Mouse (Mus musculus) liver, embryonic 15.5 days (tissue): ENCODE measurements around the gene Pdilt. TPM values are rescaled to one million over a fixed set of nuclear protein-coding genes. Genes with fewer than 3 reads are reported as not detected.

Experiments used
- ATAC-seq: fragments of 200-750 bp; cut with Nextera tagmentation; 2 replicates; pipeline ENCODE4 v1.8.0; 2017; ENCODE audit warnings: moderate number of reproducible peaks, mild to moderate bottlenecking, moderate library complexity; ENCODE audit not compliant: insufficient read depth
- H3K27ac ChIP-seq: fragments of 300-500 bp; sonication (generic); replicated peaks from 2 replicates; pipeline ENCODE4 v1.5.1; 2015; ENCODE audit warnings: mild to moderate bottlenecking, inconsistent platforms
- H3K27me3 ChIP-seq: fragments of 300-500 bp; sonication (generic); 2 replicates; pipeline ENCODE4 v1.6.1; 2015; ENCODE audit warnings: mild to moderate bottlenecking, inconsistent platforms
- H3K36me3 ChIP-seq: fragments of 300-500 bp; sonication (generic); replicated peaks from 2 replicates; pipeline ENCODE4 v1.6.1; 2015; ENCODE audit warnings: moderate library complexity, mild to moderate bottlenecking, inconsistent platforms
- H3K4me1 ChIP-seq: fragments of 300-500 bp; sonication (generic); replicated peaks from 2 replicates; pipeline ENCODE4 v1.6.1; 2015; ENCODE audit warnings: inconsistent platforms
- H3K4me2 ChIP-seq: fragments of 300-500 bp; sonication (generic); 2 replicates; pipeline ENCODE4 v1.6.1; 2015; ENCODE audit warnings: moderate library complexity, mild to moderate bottlenecking, inconsistent platforms
- H3K4me3 ChIP-seq: fragments of 300-500 bp; sonication (generic); replicated peaks from 2 replicates; pipeline ENCODE4 v1.5.1; 2015; ENCODE audit warnings: mild to moderate bottlenecking, inconsistent platforms
- H3K9ac ChIP-seq: fragments of 300-500 bp; sonication (generic); 2 replicates; pipeline ENCODE4 v1.6.1; 2015; ENCODE audit warnings: moderate library complexity, mild to moderate bottlenecking, inconsistent platforms
- H3K9me3 ChIP-seq: fragments of 300-500 bp; sonication (generic); replicated peaks from 2 replicates; pipeline ENCODE4 v1.6.1; 2016; ENCODE audit warnings: inconsistent platforms
- WGBS: fragments of 180-500 bp; shearing (Covaris S2); methylation state at CpG from one replicate; pipeline ENCODE4 v1.1.7; 2015; ENCODE audit warnings: mixed read lengths; ENCODE audit not compliant: insufficient replicate concordance; 5-methylcytosine and 5-hydroxymethylcytosine counted together
- polyA plus RNA-seq: library from polyadenylated mRNA; unstranded; fragments of >200 nt; fragmentation: Nextera tagmentation; extraction: Ambion mirVana; gene quantifications from 2 replicates; pipeline ENCODE4 v1.2.1, GENCODE M21; 2015

Pdilt gene
- polyA plus RNA-seq, 1 experiment from 2014 or later = not detected

DNA sequence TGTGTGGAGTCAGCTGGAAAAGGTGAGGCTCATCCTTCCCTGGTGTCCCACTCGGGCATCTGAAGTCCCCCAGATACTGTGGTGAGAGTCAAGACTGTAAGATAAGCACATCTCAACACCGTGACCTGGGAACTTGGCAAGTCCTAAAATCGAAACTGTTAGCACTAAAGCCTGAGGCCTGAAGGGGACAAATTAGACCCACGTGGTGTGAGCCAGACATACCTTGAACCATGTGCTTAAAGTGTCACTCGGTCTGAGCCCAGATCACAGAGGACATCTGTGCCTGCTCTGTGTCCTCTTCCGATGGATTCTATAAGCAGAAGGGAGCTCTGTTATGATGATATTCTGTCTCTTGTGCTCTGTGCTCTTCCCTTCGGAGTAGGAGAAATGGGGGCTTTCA lies 5.3 kb upstream of the Pdilt start:
- 52% methylated on average over 7 of the region's 7 CpGs for WGBS
- Histone ChIP-seq H3K27ac (no peak overlapping the region), H3K36me3 (no peaks in the 10 kb centered on the region), H3K27me3 (no peaks in the 10 kb centered on the region), H3K9ac (no peak overlapping the region), H3K9me3 (no peaks in the 10 kb centered on the region), H3K4me1 (peaks cover 5% of the 10 kb centered on the region), H3K4me3 (no peak overlapping the region), H3K4me2 (no peak overlapping the region)
- ATAC-seq = no peak

DNA sequence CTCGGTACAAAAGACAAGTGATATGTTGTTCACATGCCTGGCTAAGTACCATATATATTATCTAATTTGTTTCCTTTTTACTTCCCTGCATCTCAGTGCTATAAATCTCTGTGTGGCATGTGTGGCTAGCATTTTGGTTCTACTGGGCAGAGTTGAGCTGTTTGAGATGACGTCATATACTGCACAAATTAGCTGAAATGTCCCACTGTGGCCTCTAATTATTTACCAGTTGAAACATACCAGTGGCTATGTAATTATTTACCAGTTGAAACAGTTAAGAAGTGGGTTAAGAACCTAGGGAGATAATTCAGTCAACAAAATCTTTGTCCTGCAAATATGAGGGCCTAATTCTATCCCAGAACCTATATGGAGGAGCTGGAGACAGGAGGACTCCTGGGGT lies 4.3 kb upstream of the Pdilt start:
- 53% methylated on average over 2 of the region's 2 CpGs for WGBS
- no peak overlapping the region for H3K27ac ChIP-seq
- no peaks in the 10 kb centered on the region for H3K27me3 ChIP-seq
- H3K9me3 ChIP-seq = no peaks in the 10 kb centered on the region
- no peak overlapping the region for H3K9ac ChIP-seq
- H3K4me1 ChIP-seq = peaks cover 5% of the 10 kb centered on the region
- no peaks in the 10 kb centered on the region for H3K36me3 ChIP-seq
- no peak overlapping the region for H3K4me3 ChIP-seq
- no peak for ATAC-seq
- H3K4me2 ChIP-seq = no peak overlapping the region

DNA sequence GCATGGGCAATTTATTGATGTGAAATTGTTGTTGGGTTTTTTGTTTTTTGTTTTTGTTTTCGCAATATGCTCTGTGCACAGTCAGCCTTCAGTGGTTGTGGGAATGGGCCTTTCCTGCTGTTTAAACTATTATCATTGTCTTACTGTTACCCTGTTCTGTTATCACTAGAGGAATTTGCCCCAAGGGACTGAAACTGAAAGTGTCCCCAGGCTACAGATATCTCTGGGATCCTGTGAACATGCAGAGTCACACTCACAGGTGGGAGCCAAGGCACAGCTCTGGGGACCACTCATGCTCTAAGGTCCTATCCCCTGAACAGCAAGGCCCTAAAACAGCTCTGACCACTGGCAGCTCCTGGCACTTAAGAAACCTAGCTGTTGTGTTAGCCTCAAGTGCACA lies 3.8 kb upstream of the Pdilt start:
- Histone ChIP-seq H3K27me3 (no peaks in the 10 kb centered on the region), H3K4me2 (no peak overlapping the region), H3K9ac (no peak overlapping the region), H3K4me3 (no peak overlapping the region), H3K36me3 (no peaks in the 10 kb centered on the region), H3K27ac (no peak overlapping the region), H3K9me3 (no peaks in the 10 kb centered on the region), H3K4me1 (peaks cover 5% of the 10 kb centered on the region)
- no peak for ATAC-seq
- 55% methylated on average over 1 of the region's 1 CpGs for WGBS

DNA sequence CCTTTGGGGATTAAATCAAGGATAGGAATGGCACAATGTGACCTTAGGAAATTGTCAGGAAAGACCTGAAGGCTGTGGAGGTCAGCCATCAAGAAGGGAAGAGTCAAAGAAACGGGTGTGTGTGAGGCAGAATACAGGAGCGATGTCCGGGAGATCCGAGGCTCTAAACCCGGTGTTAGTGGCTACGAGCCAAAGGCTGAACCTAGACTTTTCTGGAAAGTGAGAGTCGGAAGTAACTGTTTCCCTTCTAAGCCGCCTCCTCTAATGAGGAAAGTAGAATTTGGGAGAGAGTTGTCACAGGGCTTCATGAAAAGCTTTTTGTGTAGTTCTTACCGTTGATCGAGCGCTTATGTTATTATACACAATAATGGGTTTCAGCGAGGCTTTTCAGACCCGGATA lies 3.2 kb upstream of the Pdilt start:
- ATAC-seq = no peak
- WGBS = 71% methylated on average over 13 of the region's 13 CpGs
- H3K4me2 ChIP-seq = no peak overlapping the region
- no peak overlapping the region for H3K27ac ChIP-seq
- peaks cover 5% of the 10 kb centered on the region for H3K4me1 ChIP-seq
- no peaks in the 10 kb centered on the region for H3K9me3 ChIP-seq
- H3K4me3 ChIP-seq = no peak overlapping the region
- no peaks in the 10 kb centered on the region for H3K27me3 ChIP-seq
- no peaks in the 10 kb centered on the region for H3K36me3 ChIP-seq
- H3K9ac ChIP-seq = no peak overlapping the region

DNA sequence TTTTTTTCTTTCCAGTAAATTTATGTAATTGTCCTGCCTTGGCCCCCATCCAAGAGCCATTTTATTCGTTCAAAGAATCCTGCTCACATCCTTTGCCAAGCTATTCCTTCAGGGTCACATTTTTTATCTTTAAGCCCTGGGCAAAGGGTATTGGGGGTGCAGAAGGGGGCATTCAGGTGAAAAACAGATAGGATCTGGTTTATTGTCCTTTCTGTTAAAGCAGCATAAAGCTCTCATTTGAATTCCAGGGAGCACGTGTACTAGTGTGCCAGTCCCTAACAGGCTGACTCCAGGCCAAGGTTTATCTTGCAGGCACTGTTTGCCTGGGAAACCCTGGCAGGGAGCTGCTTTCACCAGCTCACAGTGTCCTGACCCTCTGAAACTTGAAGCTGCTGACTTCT lies 2.6 kb upstream of the Pdilt start:
- ATAC-seq = no peak
- Histone ChIP-seq H3K4me1 (peaks cover 5% of the 10 kb centered on the region), H3K9ac (no peak overlapping the region), H3K4me2 (no peak overlapping the region), H3K27me3 (no peaks in the 10 kb centered on the region), H3K27ac (no peak overlapping the region), H3K36me3 (no peaks in the 10 kb centered on the region), H3K9me3 (no peaks in the 10 kb centered on the region), H3K4me3 (no peak overlapping the region)
- 36% methylated on average over 2 of the region's 2 CpGs for WGBS

DNA sequence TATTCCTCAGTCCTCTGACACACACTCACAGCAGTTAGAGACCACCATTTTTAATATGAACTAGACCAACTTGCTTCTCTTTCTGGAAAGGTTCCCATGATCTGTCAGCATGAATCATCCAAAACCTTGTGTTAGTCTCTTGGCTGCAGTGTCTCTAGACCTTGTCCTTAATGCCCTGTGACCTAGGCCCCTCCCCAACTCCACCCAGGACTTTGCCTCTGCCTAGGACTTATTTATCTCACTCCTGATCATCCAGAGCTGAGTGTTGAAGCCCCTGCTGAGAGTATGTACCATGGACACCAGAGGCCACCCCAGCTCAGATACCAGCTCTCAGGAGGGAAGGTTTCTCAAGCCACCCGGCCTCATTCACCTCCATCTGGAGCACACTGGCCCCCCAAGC lies 904 bp downstream of the Pdilt start:
- Histone ChIP-seq H3K9ac (no peak overlapping the region), H3K9me3 (no peaks in the 10 kb centered on the region), H3K36me3 (no peaks in the 10 kb centered on the region), H3K4me1 (peaks cover 3% of the 10 kb centered on the region), H3K27me3 (no peaks in the 10 kb centered on the region), H3K27ac (no peak overlapping the region), H3K4me3 (no peak overlapping the region), H3K4me2 (no peak overlapping the region)
- no peak for ATAC-seq
- 65% methylated on average over 1 of the region's 1 CpGs for WGBS

DNA sequence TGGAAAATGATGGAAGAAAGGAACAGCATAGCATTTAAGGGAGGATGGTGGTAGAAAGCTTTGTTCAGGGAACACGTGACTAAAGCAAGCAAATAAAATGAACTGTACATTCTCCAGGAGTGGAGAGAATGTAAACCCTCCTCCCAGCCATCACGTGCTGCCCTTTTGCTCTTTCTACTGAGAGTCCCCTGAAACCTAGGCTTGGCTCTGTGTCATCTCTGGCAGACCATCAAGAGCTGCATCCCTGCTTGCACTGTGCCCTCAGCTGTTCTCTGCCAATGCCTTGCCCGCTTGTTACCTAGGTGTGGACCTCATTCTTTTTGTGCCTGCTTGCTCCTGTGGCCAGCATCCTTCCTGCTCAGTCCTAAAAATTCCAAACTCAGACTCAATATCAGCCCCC lies 1.5 kb downstream of the Pdilt start:
- Histone ChIP-seq H3K27ac (no peak overlapping the region), H3K9ac (no peak overlapping the region), H3K4me2 (no peak overlapping the region), H3K27me3 (no peaks in the 10 kb centered on the region), H3K4me3 (no peak overlapping the region), H3K4me1 (no peaks in the 10 kb centered on the region), H3K9me3 (no peaks in the 10 kb centered on the region), H3K36me3 (no peaks in the 10 kb centered on the region)
- ATAC-seq = no peak
- 53% methylated on average over 3 of the region's 3 CpGs for WGBS

DNA sequence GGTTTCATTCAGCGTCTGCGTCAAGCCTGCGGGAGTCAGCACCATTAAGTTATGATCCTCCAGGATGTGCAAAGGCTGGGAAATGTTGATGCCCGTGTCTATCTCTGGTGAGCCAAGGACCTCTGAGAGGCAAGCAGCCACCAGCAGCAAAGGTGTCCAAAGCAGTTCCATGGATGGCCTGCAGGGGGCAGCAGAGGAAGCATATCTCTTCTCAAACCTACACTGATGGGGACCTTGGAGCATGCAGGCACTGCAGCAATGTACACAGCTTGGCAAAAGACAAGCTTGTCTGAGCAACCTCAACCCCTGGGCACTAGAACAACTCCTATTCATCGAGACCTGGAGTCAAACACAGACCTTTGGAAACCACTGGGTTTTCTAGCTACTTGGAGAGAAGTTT lies 3.6 kb downstream of the Pdilt start:
- no peak overlapping the region for H3K9ac ChIP-seq
- ATAC-seq = no peak
- H3K4me3 ChIP-seq = no peak overlapping the region
- H3K27ac ChIP-seq = no peak overlapping the region
- H3K27me3 ChIP-seq = no peaks in the 10 kb centered on the region
- H3K4me1 ChIP-seq = no peaks in the 10 kb centered on the region
- H3K9me3 ChIP-seq = no peaks in the 10 kb centered on the region
- H3K36me3 ChIP-seq = no peaks in the 10 kb centered on the region
- 32% methylated on average over 5 of the region's 5 CpGs for WGBS
- H3K4me2 ChIP-seq = no peak overlapping the region

DNA sequence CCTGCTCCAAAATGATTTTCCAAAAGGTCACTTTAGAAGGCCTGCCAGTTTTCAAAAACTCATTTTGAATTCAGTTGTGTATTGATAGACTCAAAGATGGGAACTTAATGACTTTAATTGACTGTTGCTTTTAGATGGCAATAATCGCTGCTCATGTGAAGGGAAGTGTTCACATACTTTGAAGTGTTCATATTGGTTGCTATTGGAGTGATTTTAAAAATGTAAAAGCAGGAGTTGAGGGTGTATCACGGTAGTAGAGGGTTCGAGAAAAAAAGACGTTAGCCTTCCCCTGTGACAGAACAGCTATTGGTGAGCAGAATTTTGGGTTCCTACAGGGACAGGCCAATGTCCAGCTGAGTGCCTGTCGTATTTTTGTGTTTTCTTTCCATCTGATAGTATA lies 4.1 kb downstream of the Pdilt start, which contains the start of gene Acsm5:
Gene Acsm5, plus strand, starts transcription at position 301 of the 400 bp plus-strand sequence.
- H3K4me3 ChIP-seq = no peak within 1 kb of the TSS
- no peaks in the 10 kb centered on the region for H3K9me3 ChIP-seq
- H3K4me2 ChIP-seq = no peak within 1 kb of the TSS
- WGBS = 49% methylated on average over 5 of the region's 5 CpGs
- no peaks in the 10 kb centered on the region for H3K36me3 ChIP-seq
- H3K27ac ChIP-seq = no peak within 1 kb of the TSS
- H3K4me1 ChIP-seq = no peaks in the 10 kb centered on the region
- no peak within 1 kb of the TSS for H3K9ac ChIP-seq
- ATAC-seq = no peak
- H3K27me3 ChIP-seq = no peaks in the 10 kb centered on the region

DNA sequence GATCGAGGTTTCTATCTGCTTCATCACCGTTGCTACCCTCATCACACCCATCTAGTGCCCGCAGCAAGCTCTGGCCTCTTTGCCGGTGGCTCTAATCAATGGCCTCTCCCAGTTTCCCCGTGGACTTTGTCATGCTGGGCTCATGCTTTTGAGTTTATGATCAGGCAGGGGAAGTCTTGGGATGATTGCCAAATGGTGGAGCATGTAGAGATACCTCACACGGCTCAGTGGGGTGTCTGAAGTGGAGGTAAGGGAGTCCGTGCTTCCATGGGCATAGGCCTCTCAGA lies 7.1 kb downstream of the Pdilt start:
- Histone ChIP-seq H3K27me3 (no peaks in the 10 kb centered on the region), H3K27ac (no peak overlapping the region), H3K9me3 (no peaks in the 10 kb centered on the region), H3K4me3 (no peak overlapping the region), H3K36me3 (no peaks in the 10 kb centered on the region), H3K4me2 (no peak overlapping the region), H3K9ac (no peak overlapping the region), H3K4me1 (no peaks in the 10 kb centered on the region)
- ATAC-seq = no peak
- 64% methylated on average over 7 of the region's 7 CpGs for WGBS

DNA sequence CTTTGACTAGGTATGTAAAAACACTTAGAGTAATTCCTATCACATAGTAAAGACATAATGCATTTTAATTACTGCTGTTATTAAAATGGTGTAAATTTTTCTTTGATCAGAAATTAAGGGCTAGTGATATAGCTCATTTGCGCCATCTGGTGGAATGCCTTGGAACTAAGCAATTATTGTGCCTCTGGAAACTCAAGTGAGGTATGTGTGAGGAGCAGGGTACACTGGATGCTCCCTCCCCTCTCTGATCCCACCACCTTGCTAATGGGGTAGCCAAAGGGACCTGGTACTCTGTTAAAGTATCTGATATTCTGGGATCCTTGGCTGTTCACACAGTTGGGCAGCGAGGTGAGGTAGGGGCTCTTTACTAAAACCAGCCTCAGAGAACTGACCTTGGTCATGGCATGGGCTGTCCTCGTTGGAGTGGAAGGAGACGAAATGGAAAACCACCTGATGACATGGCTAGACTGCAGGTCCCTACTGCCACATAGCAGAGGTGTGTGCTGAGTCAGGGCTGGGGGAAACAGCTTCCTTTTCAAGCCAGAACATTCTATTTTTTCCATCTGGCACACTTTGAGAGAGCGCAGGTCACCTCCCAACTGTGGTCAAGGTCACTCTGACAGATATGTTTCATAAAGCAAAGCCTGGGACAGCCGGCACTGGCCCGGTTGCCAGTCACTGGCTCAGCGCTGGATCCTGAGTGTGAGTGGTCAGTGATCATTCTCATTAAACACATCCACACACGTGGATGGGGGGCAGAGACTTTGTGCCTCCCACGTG lies 7.6 kb downstream of the Pdilt start:
- Histone ChIP-seq H3K4me3 (no peak overlapping the region), H3K9ac (no peak overlapping the region), H3K36me3 (no peaks in the 10 kb centered on the region), H3K27ac (no peak overlapping the region), H3K4me2 (no peak overlapping the region), H3K27me3 (no peaks in the 10 kb centered on the region), H3K4me1 (no peaks in the 10 kb centered on the region), H3K9me3 (no peaks in the 10 kb centered on the region)
- no peak for ATAC-seq
- WGBS = 48% methylated on average over 10 of the region's 10 CpGs

DNA sequence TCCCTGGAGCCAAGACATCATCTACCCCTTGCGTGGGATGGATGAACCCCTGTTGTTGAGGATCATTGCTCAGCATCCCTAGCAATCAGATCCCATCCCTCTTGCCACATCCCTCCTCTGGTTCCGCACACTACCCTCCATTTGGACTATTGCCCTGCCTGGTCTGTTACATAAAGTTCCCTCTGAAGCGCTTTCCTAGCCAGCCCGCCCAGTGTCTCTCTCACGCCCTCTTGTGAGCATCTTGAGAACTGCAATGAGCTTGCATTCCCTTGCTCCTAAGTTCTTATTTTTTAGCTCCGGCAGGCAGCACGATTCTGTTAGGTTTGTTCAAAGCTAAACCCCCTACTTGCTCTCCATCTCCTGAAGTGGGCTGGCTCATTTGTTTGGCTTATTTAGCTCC lies 10.2 kb downstream of the Pdilt start:
- H3K9me3 ChIP-seq = no peaks in the 10 kb centered on the region
- no peaks in the 10 kb centered on the region for H3K27me3 ChIP-seq
- no peaks in the 10 kb centered on the region for H3K36me3 ChIP-seq
- WGBS = 26% methylated on average over 7 of the region's 7 CpGs
- no peak for ATAC-seq
- no peaks in the 10 kb centered on the region for H3K4me1 ChIP-seq
- no peak overlapping the region for H3K27ac ChIP-seq
- H3K4me3 ChIP-seq = no peak overlapping the region
- H3K9ac ChIP-seq = no peak overlapping the region
- no peak overlapping the region for H3K4me2 ChIP-seq
